22 mouse cellular contexts compared by ENCODE assay signal in genomic region chr16:57857071-57857470, GRCm38 (mm10).
"Had no signal": no experiment of that assay in that cellular context is flagged by ENCODE, and none has a peak within 500 bp of the region (broad histone marks: within the 10 kb centered on the region; RNA-seq: fewer than 3 reads in every experiment).

No protein-coding gene starts in this region.

- ATAC-seq: midbrain, embryonic 15.5 days had no signal

- H3K27me3 ChIP-seq: limb, embryonic 12.5 days; limb, embryonic 15.5 days; lung, embryonic 15.5 days; midbrain, embryonic 12.5 days; midbrain, embryonic 15.5 days; neural tube, embryonic 12.5 days; neural tube, embryonic 15.5 days had no signal

- H3K4me3 ChIP-seq: limb, embryonic 12.5 days; limb, embryonic 15.5 days; lung, embryonic 15.5 days; midbrain, embryonic 12.5 days; midbrain, embryonic 15.5 days; neural tube, embryonic 12.5 days; neural tube, embryonic 15.5 days had no signal

- H3K9me3 ChIP-seq: limb, embryonic 12.5 days; limb, embryonic 15.5 days; lung, embryonic 15.5 days; midbrain, embryonic 12.5 days; midbrain, embryonic 15.5 days; neural tube, embryonic 12.5 days; neural tube, embryonic 15.5 days had no signal

- H3K36me3 ChIP-seq: limb, embryonic 12.5 days; limb, embryonic 15.5 days; lung, embryonic 15.5 days; midbrain, embryonic 12.5 days; midbrain, embryonic 15.5 days; neural tube, embryonic 12.5 days; neural tube, embryonic 15.5 days had no signal

- H3K27ac ChIP-seq: limb, embryonic 12.5 days; limb, embryonic 15.5 days; liver, embryonic 14.5 days; lung, embryonic 15.5 days; midbrain, embryonic 12.5 days; midbrain, embryonic 15.5 days; neural tube, embryonic 12.5 days; neural tube, embryonic 15.5 days; stomach, postnatal 0 days had no signal

- DNase-seq: kidney, adult 9 months; kidney, postnatal 14 days; kidney, postnatal 4 days; left cerebral cortex, postnatal 4 days; lung, adult 18-20 months; lung, postnatal 10 days; lung, postnatal 36 days; right cerebral cortex, adult 18-20 months; right cerebral cortex, postnatal 14 days; right cerebral cortex, postnatal 4 days; thymus, adult 2 months; thymus, postnatal 14 days; thymus, postnatal 4 days had no signal

- H3K4me2 ChIP-seq: limb, embryonic 12.5 days; limb, embryonic 15.5 days; lung, embryonic 15.5 days; midbrain, embryonic 12.5 days; midbrain, embryonic 15.5 days; neural tube, embryonic 12.5 days; neural tube, embryonic 15.5 days had no signal

- H3K9ac ChIP-seq: limb, embryonic 12.5 days; limb, embryonic 15.5 days; liver, embryonic 14.5 days; lung, embryonic 15.5 days; midbrain, embryonic 12.5 days; midbrain, embryonic 15.5 days; neural tube, embryonic 12.5 days; neural tube, embryonic 15.5 days had no signal

- H3K4me1 ChIP-seq: limb, embryonic 12.5 days; limb, embryonic 15.5 days had no signal
